Mouse (Mus musculus): ENCODE results near the gene Pcare. TPM values are rescaled to one million over a fixed set of nuclear protein-coding genes. Genes with fewer than 3 reads are reported as not detected.

The Pcare gene
- polyA plus RNA-seq (2012; rRNA removed) = not detected in 2 replicates

- 84% methylated on average over 10 of the region's 10 CpGs for WGBS
- TF ChIP-seq CTCF (IDR thresholded peaks at IDR 0.05; ENCODE audit: extremely low read depth, insufficient read depth, insufficient read length, insufficient replicate concordance) (no peak), POLR2A (IDR thresholded peaks at IDR 0.05; ENCODE audit: low read depth, low read length) (no peak)
- H3K4me3 ChIP-seq (ENCODE audit: extremely low read depth, insufficient read depth, insufficient read length) = no peak within 1 kb of the TSS
Observed at GRCm38 (mm10) chr17:71752831-71753230, at the start of gene Pcare. Gene Pcare, minus strand, starts transcription at chr17:71752894.

GRCm38 (mm10) chr17:71795521-71796205, 43.0 kb upstream of the Pcare start:
- H3K4me3 ChIP-seq (ENCODE audit: extremely low read depth, insufficient read depth, insufficient read length) = no peak overlapping the region
- no peak for DNase-seq (ENCODE audit: low read depth in 1 of 2, low spot score in 2 of 2)
- TF ChIP-seq POLR2A (IDR thresholded peaks at IDR 0.05; ENCODE audit: low read depth, low read length) (no peak), CTCF (IDR thresholded peaks at IDR 0.05; ENCODE audit: extremely low read depth, insufficient read depth, insufficient read length, insufficient replicate concordance) (no peak)
- no peaks in the 10 kb centered on the region for H3K36me3 ChIP-seq (ENCODE audit: control insufficient read depth, insufficient read depth, low read length)
- no peaks in the 10 kb centered on the region for H3K4me1 ChIP-seq (ENCODE audit: control insufficient read depth, insufficient read depth, insufficient read length)
- WGBS = 88% methylated on average over 15 of the region's 15 CpGs
- no peak overlapping the region for H3K27ac ChIP-seq (ENCODE audit: insufficient read depth, low read length)
- no peaks in the 10 kb centered on the region for H3K27me3 ChIP-seq (ENCODE audit: control insufficient read depth, insufficient read depth, low read length)

More at GRCm38 (mm10) chr17:71752831-71753230, at the start of gene Pcare:
- Histone ChIP-seq H3K36me3 (ENCODE audit: control insufficient read depth, insufficient read depth, low read length) (no peaks in the 10 kb centered on the region), H3K4me1 (ENCODE audit: control insufficient read depth, insufficient read depth, insufficient read length) (no peaks in the 10 kb centered on the region), H3K27ac (ENCODE audit: insufficient read depth, low read length) (no peak within 1 kb of the TSS), H3K27me3 (ENCODE audit: control insufficient read depth, insufficient read depth, low read length) (no peaks in the 10 kb centered on the region)
- DNase-seq (ENCODE audit: low read depth in 1 of 2, low spot score in 2 of 2) = no peak

GRCm38 (mm10) chr17:71791622-71792021, 38.9 kb upstream of the Pcare start:
- Histone ChIP-seq H3K27ac (ENCODE audit: insufficient read depth, low read length) (no peak overlapping the region), H3K4me3 (ENCODE audit: extremely low read depth, insufficient read depth, insufficient read length) (no peak overlapping the region), H3K36me3 (ENCODE audit: control insufficient read depth, insufficient read depth, low read length) (no peaks in the 10 kb centered on the region), H3K4me1 (ENCODE audit: control insufficient read depth, insufficient read depth, insufficient read length) (no peaks in the 10 kb centered on the region), H3K27me3 (ENCODE audit: control insufficient read depth, insufficient read depth, low read length) (no peaks in the 10 kb centered on the region)
- 88% methylated on average over 4 of the region's 4 CpGs for WGBS
- TF ChIP-seq CTCF (IDR thresholded peaks at IDR 0.05; ENCODE audit: extremely low read depth, insufficient read depth, insufficient read length, insufficient replicate concordance) = no peak
- no peak for TF ChIP-seq POLR2A (IDR thresholded peaks at IDR 0.05; ENCODE audit: low read depth, low read length)
- DNase-seq (ENCODE audit: low read depth in 1 of 2, low spot score in 2 of 2) = no peak

- Histone ChIP-seq H3K27ac (ENCODE audit: insufficient read depth, low read length) (no peak overlapping the region), H3K27me3 (ENCODE audit: control insufficient read depth, insufficient read depth, low read length) (no peaks in the 10 kb centered on the region), H3K4me3 (ENCODE audit: extremely low read depth, insufficient read depth, insufficient read length) (no peak overlapping the region), H3K36me3 (ENCODE audit: control insufficient read depth, insufficient read depth, low read length) (no peaks in the 10 kb centered on the region), H3K4me1 (ENCODE audit: control insufficient read depth, insufficient read depth, insufficient read length) (no peaks in the 10 kb centered on the region)
- 89% methylated on average over 4 of the region's 4 CpGs for WGBS
- no peak for DNase-seq (ENCODE audit: low read depth in 1 of 2, low spot score in 2 of 2)
- TF ChIP-seq CTCF (IDR thresholded peaks at IDR 0.05; ENCODE audit: extremely low read depth, insufficient read depth, insufficient read length, insufficient replicate concordance) (no peak), POLR2A (IDR thresholded peaks at IDR 0.05; ENCODE audit: low read depth, low read length) (no peak)
Observed at GRCm38 (mm10) chr17:71791109-71791508, 38.4 kb upstream of the Pcare start.

- Histone ChIP-seq H3K36me3 (ENCODE audit: control insufficient read depth, insufficient read depth, low read length) (no peaks in the 10 kb centered on the region), H3K4me3 (ENCODE audit: extremely low read depth, insufficient read depth, insufficient read length) (no peak overlapping the region), H3K27me3 (ENCODE audit: control insufficient read depth, insufficient read depth, low read length) (peaks cover 4% of the 10 kb centered on the region; the same call in 1 of the 2 replicates), H3K27ac (ENCODE audit: insufficient read depth, low read length) (no peak overlapping the region), H3K4me1 (ENCODE audit: control insufficient read depth, insufficient read depth, insufficient read length) (no peaks in the 10 kb centered on the region)
- DNase-seq (ENCODE audit: low read depth in 1 of 2, low spot score in 2 of 2) = no peak
- TF ChIP-seq POLR2A (IDR thresholded peaks at IDR 0.05; ENCODE audit: low read depth, low read length) (no peak), CTCF (IDR thresholded peaks at IDR 0.05; ENCODE audit: extremely low read depth, insufficient read depth, insufficient read length, insufficient replicate concordance) (no peak)
Observed at GRCm38 (mm10) chr17:71786456-71786855, 33.8 kb upstream of the Pcare start.

- H3K36me3 ChIP-seq (ENCODE audit: control insufficient read depth, insufficient read depth, low read length) = no peaks in the 10 kb centered on the region
- peaks cover 4% of the 10 kb centered on the region; the same call in 1 of the 2 replicates for H3K27me3 ChIP-seq (ENCODE audit: control insufficient read depth, insufficient read depth, low read length)
- no peaks in the 10 kb centered on the region for H3K4me1 ChIP-seq (ENCODE audit: control insufficient read depth, insufficient read depth, insufficient read length)
- no peak overlapping the region for H3K4me3 ChIP-seq (ENCODE audit: extremely low read depth, insufficient read depth, insufficient read length)
- 48% methylated on average over 10 of the region's 10 CpGs for WGBS
- TF ChIP-seq POLR2A (IDR thresholded peaks at IDR 0.05; ENCODE audit: low read depth, low read length) (no peak), CTCF (IDR thresholded peaks at IDR 0.05; ENCODE audit: extremely low read depth, insufficient read depth, insufficient read length, insufficient replicate concordance) (no peak)
- DNase-seq (ENCODE audit: low read depth in 1 of 2, low spot score in 2 of 2) = no peak
- H3K27ac ChIP-seq (ENCODE audit: insufficient read depth, low read length) = no peak overlapping the region
Observed at GRCm38 (mm10) chr17:71783366-71783735, 30.7 kb upstream of the Pcare start.

GRCm38 (mm10) chr17:71782699-71783365, 30.1 kb upstream of the Pcare start:
- no peak overlapping the region for H3K27ac ChIP-seq (ENCODE audit: insufficient read depth, low read length)
- no peak overlapping the region for H3K4me3 ChIP-seq (ENCODE audit: extremely low read depth, insufficient read depth, insufficient read length)
- H3K27me3 ChIP-seq (ENCODE audit: control insufficient read depth, insufficient read depth, low read length) = peaks cover 4% of the 10 kb centered on the region; the same call in 1 of the 2 replicates
- 2% methylated on average over 49 of the region's 59 CpGs for WGBS
- TF ChIP-seq CTCF (IDR thresholded peaks at IDR 0.05; ENCODE audit: extremely low read depth, insufficient read depth, insufficient read length, insufficient replicate concordance) = no peak
- no peak for TF ChIP-seq POLR2A (IDR thresholded peaks at IDR 0.05; ENCODE audit: low read depth, low read length)
- no peaks in the 10 kb centered on the region for H3K36me3 ChIP-seq (ENCODE audit: control insufficient read depth, insufficient read depth, low read length)
- DNase-seq (ENCODE audit: low read depth in 1 of 2, low spot score in 2 of 2) = no peak
- no peaks in the 10 kb centered on the region for H3K4me1 ChIP-seq (ENCODE audit: control insufficient read depth, insufficient read depth, insufficient read length)

Data from spleen, adult 2 months (tissue).